Mouse (Mus musculus) MEL (cell line): ENCODE data around the gene Sult2b1. TPM values are rescaled to one million over a fixed set of nuclear protein-coding genes. Genes with fewer than 3 reads are reported as not detected.

Experiments
- DNase-seq: peaks from one replicate; pipeline ENCODE4 v3.0.0; 2011; ENCODE audit warnings: low read depth, low spot score
- H3K27ac ChIP-seq: 2 replicates; pipeline ENCODE4 v1.5.1; 2012; ENCODE audit warnings: low read depth, mild to moderate bottlenecking, control low read depth, low read length, moderate library complexity; ENCODE audit not compliant: control insufficient read depth
- H3K27me3 ChIP-seq, 2 experiments: fragments of 150-350 bp in 1 of 2; sonication (generic) in 1 of 2; 2 replicates each; pipeline ENCODE4 v1.6.1; 2012; ENCODE audit warnings: low read length in 2 of 2, mild to moderate bottlenecking in 2 of 2, improper control_type of control experiment in 1 of 2, moderate library complexity in 1 of 2; ENCODE audit not compliant: insufficient read depth in 2 of 2, control insufficient read depth in 1 of 2
- H3K36me3 ChIP-seq, 2 experiments: 2 replicates each; pipeline ENCODE4 v1.6.1; 2012 to 2014; ENCODE audit warnings: low read length in 2 of 2, improper control_type of control experiment in 1 of 2, inconsistent platforms in 1 of 2, mild to moderate bottlenecking in 1 of 2; ENCODE audit not compliant: insufficient read depth in 2 of 2, control insufficient read depth in 1 of 2
- H3K4me1 ChIP-seq, 2 experiments: fragments of 150-350 bp in 1 of 2; sonication (generic) in 1 of 2; 2 replicates each; pipeline ENCODE4 v1.6.1; 2012; ENCODE audit warnings: low read length in 2 of 2, improper control_type of control experiment in 1 of 2, mild to moderate bottlenecking in 1 of 2; ENCODE audit not compliant: insufficient read depth in 2 of 2, control insufficient read depth in 1 of 2
- H3K4me3 ChIP-seq, 2 experiments: fragments of 150-350 bp in 1 of 2; sonication (generic) in 1 of 2; 2 replicates each; pipeline ENCODE4 v1.5.1; 2012; ENCODE audit warnings: low read depth in 2 of 2, low read length in 2 of 2, mild to moderate bottlenecking in 2 of 2, moderate library complexity in 2 of 2, control low read depth in 1 of 2, improper control_type of control experiment in 1 of 2; ENCODE audit not compliant: control insufficient read depth in 1 of 2, insufficient read depth in 1 of 2
- H3K79me2 ChIP-seq: 2 replicates; pipeline ENCODE4 v1.6.1; 2012; ENCODE audit warnings: mild to moderate bottlenecking, low read length, moderate library complexity; ENCODE audit not compliant: control insufficient read depth, poor library complexity, insufficient read depth
- H3K9ac ChIP-seq: 2 replicates; pipeline ENCODE4 v1.6.1; 2012; ENCODE audit warnings: low read depth, mild to moderate bottlenecking, control low read depth, low read length, moderate library complexity; ENCODE audit not compliant: control insufficient read depth, poor library complexity, severe bottlenecking
- H3K9me3 ChIP-seq: fragments of 150-350 bp; sonication (generic); replicated peaks from 2 replicates; pipeline ENCODE4 v1.6.1; 2012; ENCODE audit warnings: mild to moderate bottlenecking, low read length, improper control_type of control experiment, moderate library complexity; ENCODE audit not compliant: insufficient read depth
- BHLHE40 ChIP-seq: IDR thresholded peaks from 2 replicates; pipeline ENCODE4 v1.6.1; 2012; ENCODE audit warnings: low read depth, mild to moderate bottlenecking, inconsistent platforms, low read length, improper control_type of control experiment, borderline replicate concordance
- CHD2 ChIP-seq: IDR thresholded peaks from 2 replicates; pipeline ENCODE4 v1.6.1; 2011; ENCODE audit warnings: low read length, improper control_type of control experiment
- CTCF ChIP-seq, 3 experiments: IDR thresholded peaks in 2 of 3; conservative IDR thresholded peaks in 1 of 3; 2 replicates each; pipeline ENCODE4 v1.5.1; 2011 to 2012; ENCODE audit warnings: low read length in 3 of 3, low read depth in 2 of 3, mild to moderate bottlenecking in 2 of 3, improper control_type of control experiment in 1 of 3, inconsistent platforms in 1 of 3, mixed read lengths in 1 of 3, moderate library complexity in 1 of 3; ENCODE audit not compliant: control insufficient read depth in 1 of 3, insufficient read depth in 1 of 3, poor library complexity in 1 of 3, severe bottlenecking in 1 of 3
- E2F4 ChIP-seq: IDR thresholded peaks from 2 replicates; pipeline ENCODE4 v1.6.1; 2011; ENCODE audit warnings: low read depth, low read length, improper control_type of control experiment, borderline replicate concordance
- EP300 ChIP-seq, 2 experiments: IDR thresholded peaks; 2 replicates each; pipeline ENCODE4 v1.6.1; 2011; ENCODE audit warnings: improper control_type of control experiment in 2 of 2, low read length in 2 of 2, low read depth in 1 of 2, mild to moderate bottlenecking in 1 of 2
- GABPA ChIP-seq: IDR thresholded peaks from 2 replicates; pipeline ENCODE4 v1.6.1; 2012; ENCODE audit warnings: low read depth, mild to moderate bottlenecking, inconsistent platforms, low read length, improper control_type of control experiment, moderate library complexity
- KAT2A ChIP-seq: conservative IDR thresholded peaks from 2 replicates; pipeline ENCODE4 v1.6.1; 2012; ENCODE audit warnings: low read depth, low read length, improper control_type of control experiment, inconsistent platforms
- MAFK ChIP-seq: IDR thresholded peaks from 2 replicates; pipeline ENCODE4 v1.6.1; 2011; ENCODE audit warnings: low read depth, mild to moderate bottlenecking, low read length, improper control_type of control experiment, borderline replicate concordance
- MAZ ChIP-seq: IDR thresholded peaks from 2 replicates; pipeline ENCODE4 v1.6.1; 2012; ENCODE audit warnings: low read depth, mild to moderate bottlenecking, inconsistent platforms, low read length, improper control_type of control experiment
- MXI1 ChIP-seq: IDR thresholded peaks from 2 replicates; pipeline ENCODE4 v1.6.1; 2011; ENCODE audit warnings: mild to moderate bottlenecking, low read depth, low read length, improper control_type of control experiment
- NELFE ChIP-seq: IDR thresholded peaks from 2 replicates; pipeline ENCODE4 v1.6.1; 2011; ENCODE audit warnings: low read depth, low read length, improper control_type of control experiment
- NRF1 ChIP-seq: IDR thresholded peaks from 2 replicates; pipeline ENCODE4 v1.6.1; 2014; ENCODE audit warnings: low read depth, mild to moderate bottlenecking, inconsistent platforms, low read length, improper control_type of control experiment, moderate library complexity; ENCODE audit not compliant: poor library complexity, insufficient read depth, severe bottlenecking
- POLR2A ChIP-seq, 2 experiments: IDR thresholded peaks; 2 replicates each; pipeline ENCODE4 v1.6.1; 2011 to 2012; ENCODE audit warnings: low read length in 2 of 2, mild to moderate bottlenecking in 2 of 2, control low read depth in 1 of 2, improper control_type of control experiment in 1 of 2, low read depth in 1 of 2, moderate library complexity in 1 of 2; ENCODE audit not compliant: control insufficient read depth in 1 of 2, insufficient read depth in 1 of 2, poor library complexity in 1 of 2
- RAD21 ChIP-seq: IDR thresholded peaks from 2 replicates; pipeline ENCODE4 v1.6.1; 2011; ENCODE audit warnings: mild to moderate bottlenecking, low read depth, low read length, improper control_type of control experiment
- SIN3A ChIP-seq: IDR thresholded peaks from 2 replicates; pipeline ENCODE4 v1.6.1; 2012; ENCODE audit warnings: low read length, improper control_type of control experiment, inconsistent platforms
- TBP ChIP-seq: IDR thresholded peaks from 2 replicates; pipeline ENCODE4 v1.8.0; 2011; ENCODE audit warnings: low read depth, low read length, improper control_type of control experiment
- TCF12 ChIP-seq: IDR thresholded peaks from 2 replicates; pipeline ENCODE4 v1.6.1; 2014; ENCODE audit warnings: low read depth, mild to moderate bottlenecking, inconsistent platforms, low read length, improper control_type of control experiment, moderate library complexity
- USF1 ChIP-seq: IDR thresholded peaks from 2 replicates; pipeline ENCODE4 v1.6.1; 2014; ENCODE audit warnings: low read depth, mild to moderate bottlenecking, inconsistent platforms, low read length, improper control_type of control experiment, moderate library complexity
- USF2 ChIP-seq, 2 experiments: IDR thresholded peaks; 2 replicates each; pipeline ENCODE4 v1.6.1; 2011 to 2012; ENCODE audit warnings: improper control_type of control experiment in 2 of 2, low read length in 2 of 2, borderline replicate concordance in 1 of 2, inconsistent platforms in 1 of 2, low read depth in 1 of 2, mild to moderate bottlenecking in 1 of 2; ENCODE audit not compliant: insufficient read depth in 1 of 2
- ZC3H11A ChIP-seq: IDR thresholded peaks from 2 replicates; pipeline ENCODE4 v1.6.1; 2012; ENCODE audit warnings: low read depth, mild to moderate bottlenecking, inconsistent platforms, low read length, improper control_type of control experiment
- polyA plus RNA-seq, 2 experiments: library from polyadenylated mRNA; stranded (reverse) in 1 of 2; unstranded in 1 of 2; fragments of >175 nt in 1 of 2; fragments of >200 nt in 1 of 2; gene quantifications; 2 replicates each; pipeline versions ENCODE4 v1.2.1 to v1.2.4; 2012; ENCODE audit warnings: low replicate concordance in 2 of 2, low read depth in 1 of 2; ENCODE audit not compliant: insufficient read length in 2 of 2, insufficient read depth in 1 of 2, missing spikeins in 1 of 2
- total RNA-seq: library from RNA; depleted of rRNA; stranded (reverse); fragments of 300-350 nt; gene quantifications from 2 replicates; pipeline ENCODE4 v1.2.3, GENCODE M21; 2012

The Sult2b1 gene
- total and polyA plus RNA-seq, 3 experiments, result 0.08 to 0.47 TPM; not detected in 1

- peaks cover 0 to 14% of the 10 kb centered on the region in 2 experiments; a peak in 3 of 4 replicates for H3K4me1 ChIP-seq
- H3K36me3 ChIP-seq, result peaks cover 2 to 11% of the 10 kb centered on the region in 2 experiments; a peak in 3 of 4 replicates
- TF ChIP-seq CTCF (IDR thresholded peaks at IDR 0.05 in 2 of 3, conservative IDR thresholded peaks at IDR 0.05 in 1 of 3; ENCODE audit: control insufficient read depth in 1 of 3, insufficient read depth in 1 of 3, low read depth in 2 of 3, low read length in 3 of 3, poor library complexity in 1 of 3, severe bottlenecking in 1 of 3) (no peak), E2F4 (no peak), MAZ (no peak), KAT2A (no peak), MAFK (no peak), RAD21 (no peak), TBP (no peak), MXI1 (no peak), TCF12 (no peak), CHD2 (no peak), ZC3H11A (no peak), GABPA (no peak), EP300 (IDR thresholded peaks at IDR 0.05; ENCODE audit: low read depth in 1 of 2, low read length in 2 of 2) (no peak), POLR2A (IDR thresholded peaks at IDR 0.05; ENCODE audit: control insufficient read depth in 1 of 2, insufficient read depth in 1 of 2, low read depth in 1 of 2, low read length in 2 of 2, poor library complexity in 1 of 2) (no peak), BHLHE40 (no peak), SIN3A (no peak), USF1 (no peak)
- peaks cover 18% of the 10 kb centered on the region for H3K79me2 ChIP-seq
- H3K27me3 ChIP-seq, result no peaks in the 10 kb centered on the region
- H3K9me3 ChIP-seq, result no peaks in the 10 kb centered on the region
- H3K9ac ChIP-seq, result no peak overlapping the region
- no peak for DNase-seq
- no peak overlapping the region for H3K27ac ChIP-seq
- no peak overlapping the region for H3K4me3 ChIP-seq
Measured at GRCm38 (mm10) chr7:45833148-45833790, 48.8 kb upstream of the Sult2b1 start.

- H3K27ac ChIP-seq, result no peak overlapping the region
- H3K4me3 ChIP-seq, result no peak overlapping the region
- no peak overlapping the region for H3K9ac ChIP-seq
- TF ChIP-seq BHLHE40 (no peak), TCF12 (no peak), NELFE (no peak), NRF1 (no peak), USF2 (IDR thresholded peaks at IDR 0.05; ENCODE audit: borderline replicate concordance in 1 of 2, insufficient read depth in 1 of 2, low read depth in 1 of 2, low read length in 2 of 2) (no peak)
- TF ChIP-seq, all 39 proteins: peak for 0
- no peaks in the 10 kb centered on the region for H3K27me3 ChIP-seq
- H3K36me3 ChIP-seq, result peaks cover 2 to 11% of the 10 kb centered on the region in 2 experiments
- no peaks in the 10 kb centered on the region for H3K9me3 ChIP-seq
- H3K4me1 ChIP-seq, result peaks cover 0 to 14% of the 10 kb centered on the region in 2 experiments; a peak in 3 of 4 replicates
- DNase-seq, result no peak
- H3K79me2 ChIP-seq, result peaks cover 18% of the 10 kb centered on the region
Measured at GRCm38 (mm10) chr7:45832428-45832827, 48.0 kb upstream of the Sult2b1 start.
